Mouse (Mus musculus) liver, adult 2 months (tissue): ENCODE results near the gene Anxa4.

Experiments
- CTCF ChIP-seq: fragments of 200-500 bp; IDR thresholded peaks from 2 replicates; pipeline ENCODE4 v1.5.1; 2011; ENCODE audit warnings: low read depth, low read length, control low read depth
- POLR2A ChIP-seq: fragments of 200-500 bp; IDR thresholded peaks from 2 replicates; pipeline ENCODE4 v1.6.1; 2011; ENCODE audit warnings: low read length, control low read depth; ENCODE audit not compliant: insufficient read depth; ENCODE audit errors: extremely low read depth

DNA sequence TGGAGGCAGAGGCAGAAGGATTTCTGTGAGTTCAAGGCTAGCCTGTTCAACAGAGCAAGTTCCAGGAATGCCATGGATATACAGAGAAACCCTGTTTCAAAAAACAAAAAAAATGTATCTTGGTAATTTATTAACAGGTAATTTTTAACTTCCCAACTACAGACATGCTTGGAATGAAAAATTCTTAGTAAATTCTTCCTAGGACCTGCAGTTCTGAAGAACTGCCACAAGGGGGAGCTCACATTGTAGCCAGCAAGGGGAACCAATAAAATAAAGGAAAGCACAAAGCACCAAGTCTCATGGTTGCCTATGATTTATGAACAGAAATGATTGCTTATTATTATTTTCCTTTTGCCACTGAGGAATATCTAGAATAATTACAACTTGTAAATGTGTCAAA lies 46.2 kb downstream of the Anxa4 start:
- TF ChIP-seq POLR2A = no peak
- TF ChIP-seq CTCF = peak; percentile 40
